Mouse (Mus musculus): Measurements from ENCODE around the gene Kcnj2.

The Kcnj2 gene

DNA sequence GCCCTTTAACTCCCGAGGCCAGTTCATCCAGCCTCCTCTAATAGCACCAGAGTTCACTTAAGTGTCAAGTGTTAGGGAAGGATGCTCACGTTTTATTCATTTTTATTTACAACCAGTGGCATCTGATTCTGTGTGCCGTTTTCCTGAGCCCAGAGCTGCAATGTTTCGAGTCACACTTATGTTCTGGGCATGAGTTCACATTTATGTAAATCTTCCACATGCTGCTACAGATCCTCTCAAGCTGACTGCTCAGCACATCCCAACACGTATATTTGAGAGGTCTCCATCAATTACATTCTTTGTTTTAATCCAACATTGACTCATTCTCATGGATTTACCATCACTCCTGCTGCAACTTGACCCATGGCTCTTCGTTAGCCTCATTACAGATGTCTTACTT, 25.2 kb downstream of the Kcnj2 start:
- no peak for DNase-seq (ENCODE audit: low read depth, low spot score)

DNA sequence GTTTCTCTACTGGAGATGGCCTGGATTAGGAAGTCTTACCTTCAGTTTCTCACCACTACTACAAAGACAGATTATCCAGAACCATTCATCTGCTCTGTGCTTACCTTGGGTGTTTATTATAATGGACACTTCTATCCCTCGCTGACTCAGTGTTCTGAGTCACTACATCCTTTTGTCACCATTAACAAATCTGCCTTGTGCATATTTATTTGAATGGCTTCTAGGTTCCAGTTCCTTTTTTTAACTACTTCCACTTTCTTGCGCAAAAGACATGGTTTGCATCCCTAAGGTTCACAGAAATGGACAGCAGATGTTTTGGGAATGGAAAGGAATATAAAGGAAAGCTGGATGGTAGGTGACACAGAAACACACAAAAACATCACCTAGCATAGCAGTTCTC, 27.0 kb downstream of the Kcnj2 start:
- DNase-seq (ENCODE audit: low read depth, low spot score), result no peak

DNA sequence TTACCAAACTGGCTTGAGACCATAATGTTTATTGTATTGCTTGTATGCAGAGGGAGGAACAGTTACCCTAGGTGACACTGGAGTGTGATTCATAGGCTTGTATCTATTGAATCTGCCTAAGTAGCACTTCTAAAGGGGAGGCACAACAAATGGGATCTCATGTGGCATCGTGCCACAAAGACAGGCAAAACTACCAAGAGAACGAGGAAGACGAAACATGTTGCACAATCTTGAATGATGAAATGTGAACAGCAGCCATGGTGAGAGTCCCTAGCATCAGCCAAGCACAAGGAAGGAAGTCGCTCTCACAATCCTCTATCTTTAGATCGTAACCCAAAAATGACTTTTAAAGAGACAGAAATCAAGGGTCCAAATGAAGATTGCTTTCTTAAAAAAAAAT, 30.6 kb downstream of the Kcnj2 start:
- no peak for DNase-seq (ENCODE audit: low read depth, low spot score)

DNA sequence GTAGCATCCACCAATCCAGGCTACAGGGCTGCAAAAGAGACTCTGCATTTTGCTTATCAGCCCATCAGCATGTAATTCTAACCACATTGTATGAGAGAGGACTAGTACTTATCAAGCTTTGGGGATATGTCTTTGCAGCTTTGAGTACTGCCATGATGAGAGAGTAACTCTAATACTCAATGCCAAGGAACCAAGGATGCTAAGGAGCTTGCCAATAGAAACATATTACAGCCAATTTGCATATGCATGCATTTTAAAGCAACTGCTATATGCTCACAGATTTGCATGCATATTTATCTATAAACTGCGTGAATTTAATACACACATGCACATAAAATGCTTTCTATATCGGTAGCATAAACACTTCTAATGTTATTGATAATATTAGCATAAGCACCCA, 34.2 kb downstream of the Kcnj2 start:
- DNase-seq (ENCODE audit: low read depth, low spot score), result no peak

DNA sequence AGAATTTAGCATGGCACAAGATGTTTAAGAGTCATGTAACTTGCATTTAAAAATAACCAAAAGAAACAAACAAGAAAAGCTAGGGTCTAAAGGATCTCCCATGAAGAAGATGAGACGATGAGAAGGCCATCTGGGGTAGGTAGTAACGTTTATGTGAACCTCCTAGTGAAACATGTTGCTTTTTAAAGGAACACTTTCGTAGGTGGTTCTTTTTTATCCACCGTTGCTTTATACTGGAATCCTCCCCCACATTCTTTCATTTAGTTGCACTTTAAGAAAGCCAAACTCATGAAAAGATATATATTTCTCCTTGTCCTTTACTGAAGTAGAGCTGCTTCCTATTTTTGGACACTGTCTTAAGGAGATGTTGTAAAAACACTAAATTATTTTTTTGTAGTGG, 34.7 kb downstream of the Kcnj2 start:
- DNase-seq (ENCODE audit: low read depth, low spot score), result no peak

DNA sequence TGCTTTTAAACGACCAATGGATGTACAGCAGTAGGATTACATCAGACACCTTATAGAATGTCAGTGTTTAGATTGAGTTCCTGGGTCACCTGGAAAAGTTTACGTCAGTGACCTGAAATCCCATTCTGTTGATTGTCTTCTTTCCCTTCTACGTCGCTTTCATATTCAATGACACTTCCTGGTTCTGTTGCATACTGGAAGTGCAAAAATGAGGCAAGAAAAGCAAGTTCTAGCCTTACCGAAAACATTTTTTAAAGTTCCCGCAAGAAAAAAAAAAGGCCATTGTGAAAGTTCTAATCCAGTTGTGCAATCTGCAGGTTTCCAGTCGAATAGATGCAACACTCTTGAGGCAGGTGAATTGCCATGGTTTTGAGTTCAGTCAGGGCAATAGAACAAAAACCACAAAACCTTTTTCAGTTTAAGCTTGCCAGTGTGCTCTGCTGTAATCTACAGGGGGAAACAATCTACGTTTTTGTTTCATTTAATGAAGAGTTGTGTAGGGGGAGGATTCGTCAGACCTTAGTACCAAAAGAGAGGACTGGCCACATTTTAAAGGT, 35.7 kb downstream of the Kcnj2 start:
- no peak for DNase-seq (ENCODE audit: low read depth, low spot score)

DNA sequence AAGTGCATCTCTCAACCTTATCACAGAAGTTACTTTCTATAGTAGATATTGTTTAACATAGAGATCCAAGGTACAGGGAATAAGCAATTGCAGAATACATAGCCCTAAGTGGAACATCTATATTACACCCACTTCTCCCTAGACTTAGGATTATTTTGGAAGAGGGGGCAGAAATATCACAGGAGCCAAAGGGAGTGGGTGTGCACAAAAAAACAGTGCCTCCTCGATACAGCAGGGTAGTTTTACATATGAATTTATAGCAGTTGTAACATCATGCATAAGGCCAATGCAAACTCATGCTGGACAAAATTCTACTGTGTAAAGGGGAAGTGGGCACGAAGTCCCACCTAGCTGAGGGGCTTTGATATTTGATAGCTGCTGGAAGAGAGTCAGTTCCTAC, 38.5 kb downstream of the Kcnj2 start:
- no peak for DNase-seq (ENCODE audit: low read depth, low spot score)

DNA sequence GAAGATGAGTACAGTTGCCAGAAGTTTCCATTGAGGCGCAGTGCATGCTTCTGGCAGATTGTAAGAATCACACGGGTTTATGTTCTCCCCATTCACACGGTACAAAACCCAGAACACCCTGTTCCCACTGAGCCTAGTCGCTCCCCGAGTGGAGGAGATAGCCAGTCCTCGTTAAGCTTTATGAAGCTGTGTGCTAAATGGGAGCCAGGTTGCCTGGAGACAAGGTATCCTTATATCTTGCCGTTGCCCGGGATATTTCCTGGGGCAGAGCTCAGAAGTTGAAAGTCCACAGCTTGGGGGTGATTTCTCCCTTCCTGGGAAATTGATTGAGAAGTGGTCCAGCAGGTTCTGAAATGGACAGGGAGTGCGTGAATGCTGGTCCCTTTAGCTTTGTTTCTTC, 42.2 kb downstream of the Kcnj2 start:
- no peak for DNase-seq (ENCODE audit: low read depth, low spot score)

DNA sequence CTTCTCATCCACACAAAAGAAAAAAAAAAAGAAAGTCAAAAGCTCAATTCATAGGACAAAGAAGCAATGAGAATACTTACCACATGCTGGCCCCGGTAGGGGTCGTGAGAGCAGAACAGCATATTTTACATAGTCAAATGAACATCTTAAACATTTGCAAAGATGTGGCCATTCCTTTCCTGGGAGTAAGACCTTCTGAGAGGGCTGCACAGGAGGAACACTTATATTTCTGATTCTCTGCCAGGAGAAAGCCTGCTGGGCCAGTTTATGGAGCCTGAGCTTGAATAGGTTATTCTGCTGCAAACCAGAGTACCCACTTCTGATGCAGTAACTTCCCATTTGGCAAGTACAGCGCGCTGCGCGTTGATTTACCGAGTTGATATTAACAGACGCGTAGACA, 55.5 kb downstream of the Kcnj2 start:
- no peak for DNase-seq (ENCODE audit: low read depth, low spot score)

DNA sequence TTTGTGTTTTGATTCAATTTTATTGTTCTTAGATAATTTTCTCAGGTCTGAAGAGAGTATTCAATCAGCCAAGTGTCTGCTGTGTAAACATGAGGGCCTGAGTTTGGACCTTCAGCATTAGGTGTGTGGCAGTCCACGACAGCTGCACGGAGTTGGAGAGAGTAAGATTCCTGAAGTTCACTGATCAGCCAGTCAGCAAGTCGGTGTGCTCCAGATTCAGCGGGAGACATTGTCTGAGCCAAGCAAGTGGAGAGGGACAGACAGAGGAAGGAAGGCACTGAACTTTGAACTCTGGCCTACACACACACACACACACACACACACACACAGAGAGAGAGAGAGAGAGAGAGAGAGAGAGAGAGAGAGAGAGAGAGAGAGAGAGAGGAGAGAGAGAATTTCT, 57.4 kb downstream of the Kcnj2 start:
- no peak for DNase-seq (ENCODE audit: low read depth, low spot score)

DNA sequence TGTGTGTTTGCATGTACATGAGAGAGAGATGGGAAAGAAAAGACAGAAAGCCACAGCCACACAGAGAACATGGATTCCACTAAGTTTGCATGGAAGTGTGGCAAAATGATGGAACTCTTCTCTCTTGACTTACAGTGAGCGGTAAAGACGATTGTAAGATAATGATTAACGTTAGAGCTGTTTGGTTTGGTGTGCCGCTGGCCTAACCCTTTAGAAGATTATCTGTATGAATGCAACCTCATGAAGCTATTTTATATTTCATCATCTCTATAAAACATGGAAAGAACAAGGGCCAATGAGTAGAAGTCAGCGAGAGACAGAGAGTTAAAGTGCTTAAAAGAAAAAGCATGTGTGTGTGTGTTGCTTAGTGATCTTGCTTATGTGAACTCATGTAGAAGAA, 60.0 kb downstream of the Kcnj2 start:
- no peak for DNase-seq (ENCODE audit: low read depth, low spot score)

Measured in retina, postnatal 7 days (tissue).